Mouse (Mus musculus) monocyte, adult 2 months (primary cell): ENCODE results near the gene Xpnpep3.

Source experiments
- DNase-seq, 2 experiments: peaks; one replicate each; pipeline ENCODE4 v3.0.0; 2022; ENCODE audit warnings: low spot score in 2 of 2, low read depth in 1 of 2

Gene Xpnpep3

DNA sequence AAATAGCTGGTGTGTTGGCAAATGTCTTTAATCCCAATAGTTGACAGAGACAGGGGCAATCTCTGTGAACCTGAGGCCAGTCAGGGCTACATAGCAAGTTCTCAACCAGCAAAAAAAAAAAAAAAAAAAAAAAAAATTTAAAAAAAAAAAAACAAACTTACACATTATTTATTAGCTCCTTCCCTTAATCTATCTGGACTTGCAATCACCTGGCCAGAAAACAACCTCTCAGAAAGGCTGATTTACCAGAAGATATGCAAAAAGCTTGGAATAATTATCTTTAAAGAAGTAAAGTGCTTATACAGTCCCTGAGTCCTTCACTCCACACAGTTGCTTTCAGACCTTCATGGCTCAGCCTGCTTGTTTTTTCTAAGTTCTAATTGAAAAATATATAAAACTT is 1.7 kb upstream of the Xpnpep3 start:
- no peak for DNase-seq

DNA sequence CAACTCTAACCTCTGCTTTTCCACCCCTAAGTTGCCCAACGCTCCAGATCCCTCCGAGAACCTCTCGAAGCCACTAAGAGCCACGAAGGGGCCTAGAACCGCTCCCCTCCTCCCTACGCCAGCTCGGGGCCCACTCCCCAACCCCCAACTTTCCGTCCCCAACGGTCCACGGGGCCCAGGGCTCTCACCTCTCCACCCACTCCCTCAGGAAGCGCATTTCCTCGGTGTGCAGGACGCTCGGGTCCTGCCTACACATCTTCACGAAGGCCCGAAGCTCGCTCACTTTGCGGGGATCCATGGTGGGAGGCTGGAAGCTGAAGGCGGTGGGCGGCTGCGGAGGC is 671 bp upstream of the Xpnpep3 start:
- no peak for DNase-seq

DNA sequence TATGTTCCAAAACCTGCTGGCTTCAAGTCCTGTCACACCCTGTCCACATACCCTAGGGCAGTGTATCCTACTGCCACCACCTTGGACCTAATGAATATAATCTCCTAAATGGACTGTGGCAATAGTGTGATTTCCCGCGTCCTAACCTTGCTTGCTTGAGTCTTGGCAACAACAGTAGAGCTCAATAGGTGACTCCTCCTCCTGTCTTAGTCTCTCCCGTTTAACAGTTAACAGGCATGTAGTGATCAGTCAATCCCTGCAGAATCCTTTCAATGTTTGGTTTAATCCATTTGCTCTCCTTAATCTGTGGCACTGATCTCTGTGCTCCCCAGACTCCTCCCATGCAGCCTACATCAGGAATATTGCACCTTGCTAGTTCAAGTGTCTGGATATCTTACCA is 5.1 kb downstream of the Xpnpep3 start:
- no peak for DNase-seq

DNA sequence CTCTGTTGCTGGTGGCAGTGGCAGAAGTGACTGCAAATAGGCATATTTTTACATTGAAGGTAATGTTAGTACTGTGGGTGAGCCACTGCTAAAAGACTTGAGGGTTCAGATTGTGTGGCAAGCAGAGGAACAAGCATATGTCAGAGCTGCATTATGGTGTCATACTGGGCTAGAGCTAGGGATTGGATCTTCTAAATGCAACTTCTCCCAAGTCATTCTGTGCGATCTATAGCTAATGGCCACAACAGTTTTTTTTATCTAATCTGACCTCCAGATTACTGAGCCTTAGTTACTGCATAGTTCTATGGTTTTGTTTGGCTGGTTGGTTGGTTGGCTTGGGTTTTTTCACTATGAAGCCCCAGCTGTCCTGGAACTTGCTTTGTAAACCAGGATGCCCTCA is 8.3 kb downstream of the Xpnpep3 start, which contains the start of gene Dnajb7:
Dnajb7 (minus strand) TSS at position 101 of the 400 bp plus-strand sequence.
- no peak for DNase-seq

DNA sequence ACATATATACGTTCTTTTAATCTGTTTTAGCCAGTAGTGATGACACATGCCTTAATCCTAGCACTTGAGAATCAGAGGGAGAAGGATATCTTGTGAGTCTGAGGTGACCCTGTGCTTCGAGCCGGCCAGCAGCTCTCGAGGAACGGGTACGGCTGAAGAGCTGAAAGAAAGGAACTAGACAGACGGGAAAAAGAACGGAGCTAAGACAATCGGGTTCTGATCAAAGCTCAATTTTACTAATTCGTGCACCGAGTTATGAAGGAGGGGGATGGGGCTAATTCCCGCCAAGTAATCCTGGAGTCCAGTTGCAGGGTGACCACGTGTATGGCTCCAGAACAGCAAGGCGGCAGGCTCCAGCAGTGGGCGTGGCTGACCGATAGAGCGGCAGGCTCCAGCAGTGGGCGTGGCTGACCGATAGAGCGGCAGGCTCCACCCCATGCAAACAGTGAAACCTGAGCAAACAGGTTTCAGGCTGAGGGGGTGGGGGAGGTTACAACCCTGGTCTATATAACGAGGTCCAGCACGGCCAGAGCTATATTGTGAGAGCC is 16.9 kb downstream of the Xpnpep3 start:
- DNase-seq: peak in 1 of 2 experiments; percentile 15

DNA sequence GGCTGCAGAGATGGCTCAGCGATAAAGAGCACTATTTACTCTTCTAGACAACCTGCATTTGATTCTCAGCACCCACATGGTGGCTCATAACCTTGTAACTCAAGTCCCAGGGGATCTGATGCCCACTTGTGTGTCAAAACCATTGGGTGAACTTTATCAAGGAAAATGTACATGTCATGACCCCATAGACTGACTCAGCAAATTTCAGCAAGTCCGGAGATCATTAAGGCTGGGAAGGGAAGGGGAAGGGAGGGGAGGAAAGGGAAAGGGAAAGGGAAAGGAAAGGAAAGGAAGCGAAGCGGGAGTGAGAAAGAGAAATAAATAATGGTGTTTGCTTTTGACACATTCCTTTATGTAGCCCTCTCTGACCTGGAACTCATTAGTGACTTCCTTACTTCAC is 18.1 kb downstream of the Xpnpep3 start:
- no peak for DNase-seq

DNA sequence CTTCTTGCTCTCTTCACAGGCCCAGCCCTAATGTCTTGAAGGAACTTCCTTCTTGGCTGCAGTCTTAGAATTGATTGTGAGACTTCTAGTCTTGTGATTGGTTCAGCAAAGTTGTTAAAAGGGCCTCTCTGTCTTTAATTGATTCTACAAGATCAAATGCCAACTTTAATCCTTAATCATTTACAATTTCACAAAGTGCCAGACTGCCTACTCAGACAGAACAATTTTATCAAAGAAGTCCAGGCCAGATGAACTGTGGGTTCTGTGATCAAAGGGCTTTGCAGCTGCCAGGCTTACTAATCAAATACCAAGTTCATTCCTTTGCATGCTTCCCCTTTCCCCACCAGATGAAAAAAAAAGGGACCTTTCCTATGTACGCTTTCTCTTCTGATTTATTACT is 21.5 kb downstream of the Xpnpep3 start:
- no peak for DNase-seq

DNA sequence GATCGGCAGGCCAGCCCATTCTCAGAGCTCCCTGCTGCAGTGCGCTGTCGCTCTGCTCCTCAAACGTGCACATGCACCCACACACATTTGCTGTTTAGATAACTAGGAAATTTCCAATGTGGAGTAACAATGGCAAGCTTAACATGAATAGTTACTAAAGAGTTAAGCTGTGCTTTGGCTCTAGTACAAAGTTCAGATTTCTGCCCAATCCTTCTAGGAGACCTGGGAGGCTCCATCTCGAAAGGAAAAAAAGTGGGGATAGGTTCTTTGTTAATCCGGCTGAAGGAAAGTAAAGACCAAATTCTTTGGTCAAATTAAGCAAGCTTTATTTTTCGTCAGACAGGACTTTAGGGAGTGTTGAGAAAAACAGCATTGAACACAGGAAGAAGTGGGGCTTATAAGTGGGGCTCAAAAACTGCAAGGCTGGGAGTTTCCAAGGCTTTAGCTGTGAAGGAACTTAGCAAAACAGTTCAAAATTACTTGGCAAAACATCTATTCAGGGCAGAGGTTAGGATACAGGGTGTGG is 22.3 kb downstream of the Xpnpep3 start:
- DNase-seq: no peak

DNA sequence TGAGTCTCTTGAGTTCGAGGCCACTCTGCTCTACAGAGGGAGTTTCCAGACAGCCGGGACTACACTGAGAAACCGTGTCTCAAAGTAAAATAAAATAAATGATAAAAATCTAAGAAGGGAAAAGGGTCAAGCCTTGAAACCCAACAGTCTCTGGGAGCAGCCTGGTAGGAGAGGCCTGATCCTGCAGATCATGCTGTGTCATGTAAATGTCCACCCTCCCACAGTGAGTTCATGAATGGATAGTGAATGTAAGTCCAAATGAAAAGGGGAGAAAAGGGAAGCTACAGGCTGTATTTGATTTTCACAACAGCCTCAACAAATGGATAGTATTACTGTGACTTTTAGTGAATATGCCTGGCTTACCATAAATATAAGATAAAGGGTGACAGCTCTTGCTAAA is 25.4 kb downstream of the Xpnpep3 start:
- DNase-seq: no peak

DNA sequence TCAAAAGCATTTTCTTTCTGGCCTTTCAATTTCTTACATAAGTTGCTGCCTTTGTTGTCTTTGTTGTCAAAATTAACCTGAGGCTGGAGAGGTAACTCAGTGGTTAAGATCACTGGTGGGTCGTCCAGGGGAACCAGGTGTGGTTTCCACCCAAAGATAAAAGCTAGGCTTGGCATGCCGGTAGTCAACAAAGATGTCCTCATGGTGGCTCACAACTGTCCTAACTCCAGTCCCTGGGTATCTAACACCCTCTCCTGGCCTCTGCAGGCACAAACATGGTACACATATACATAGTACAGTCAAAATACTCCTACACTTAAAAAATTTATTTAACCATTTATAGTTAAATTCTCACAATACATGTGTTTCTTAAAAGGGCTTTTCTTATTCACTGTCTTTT is 28.0 kb downstream of the Xpnpep3 start:
- no peak for DNase-seq

DNA sequence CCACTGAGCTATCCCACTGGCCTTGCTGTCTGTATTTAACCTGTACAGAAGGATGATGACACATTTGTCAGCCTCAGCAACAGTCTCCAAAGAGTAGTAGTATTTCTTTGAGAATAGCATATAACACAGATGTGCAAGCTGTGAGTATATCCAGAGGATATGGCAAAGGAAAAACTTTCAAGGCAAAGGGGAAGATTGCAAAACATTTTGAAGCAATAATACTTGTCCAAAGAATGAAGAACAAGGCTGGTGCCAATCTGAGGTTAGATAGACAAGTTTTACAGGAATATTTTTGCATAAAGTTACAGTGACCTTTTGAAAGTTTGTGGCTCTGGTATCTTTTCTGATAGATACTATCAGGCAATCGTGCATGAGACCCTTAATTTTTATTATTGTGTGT is 31.3 kb downstream of the Xpnpep3 start:
- no peak for DNase-seq

DNA sequence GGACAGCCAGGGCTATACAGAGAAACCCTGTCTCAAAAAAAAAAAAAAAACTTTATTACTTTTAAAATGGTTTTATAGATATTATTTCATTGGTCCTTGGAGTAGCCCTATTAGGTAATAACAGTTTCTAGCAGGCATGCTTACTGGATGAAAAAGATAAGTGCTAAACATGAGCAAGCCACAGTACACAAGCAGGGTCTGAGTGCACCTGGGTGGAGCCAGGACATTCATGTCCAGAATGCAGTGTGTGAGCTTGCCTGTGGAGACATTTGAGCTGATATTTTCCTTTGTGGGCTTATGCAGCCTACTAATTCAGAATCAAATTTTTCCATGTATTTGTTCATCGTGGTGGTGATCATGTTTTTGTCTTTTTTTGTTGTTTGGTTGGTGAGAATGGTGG is 38.4 kb downstream of the Xpnpep3 start:
- DNase-seq: no peak

DNA sequence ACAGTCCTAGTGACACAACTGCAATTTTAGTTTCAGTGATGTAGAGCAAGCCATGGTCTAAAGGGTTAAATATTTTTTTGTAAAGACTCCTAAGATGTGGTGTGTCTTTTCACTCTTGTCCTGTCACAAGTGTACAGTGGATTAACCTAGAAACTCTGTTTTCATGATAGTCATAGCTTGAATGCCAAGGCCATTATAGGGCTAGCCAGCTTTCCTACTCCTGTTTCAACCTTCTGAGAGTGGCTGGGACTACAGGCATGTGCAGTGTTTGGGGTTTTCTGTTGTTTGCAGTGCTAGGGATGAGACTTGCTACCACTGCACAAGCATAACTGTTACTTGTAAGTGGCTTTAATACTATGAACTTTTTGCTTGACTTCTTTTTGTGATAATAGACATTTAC is 39.3 kb downstream of the Xpnpep3 start:
- DNase-seq: no peak

DNA sequence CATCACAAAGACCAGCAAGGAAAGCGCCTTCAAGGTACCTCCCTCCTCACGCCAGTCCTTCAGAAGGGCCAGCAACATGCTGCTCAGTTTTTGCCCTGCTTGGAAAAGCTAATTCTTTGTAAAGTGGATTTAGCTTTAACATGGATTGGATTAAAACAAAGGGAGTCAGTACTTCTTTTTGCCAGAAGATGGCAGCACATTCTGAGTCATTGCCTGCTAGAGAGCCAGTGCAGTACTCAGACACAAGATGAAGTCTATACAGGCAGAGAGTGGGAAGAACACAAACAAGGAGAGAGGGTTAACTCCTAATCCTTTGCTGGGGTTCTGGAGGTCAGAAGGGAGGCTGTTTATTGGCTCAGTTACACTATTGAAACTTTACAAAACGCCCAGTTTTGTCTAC is 48.5 kb downstream of the Xpnpep3 start:
- DNase-seq: peak; percentile 10 to 36

DNA sequence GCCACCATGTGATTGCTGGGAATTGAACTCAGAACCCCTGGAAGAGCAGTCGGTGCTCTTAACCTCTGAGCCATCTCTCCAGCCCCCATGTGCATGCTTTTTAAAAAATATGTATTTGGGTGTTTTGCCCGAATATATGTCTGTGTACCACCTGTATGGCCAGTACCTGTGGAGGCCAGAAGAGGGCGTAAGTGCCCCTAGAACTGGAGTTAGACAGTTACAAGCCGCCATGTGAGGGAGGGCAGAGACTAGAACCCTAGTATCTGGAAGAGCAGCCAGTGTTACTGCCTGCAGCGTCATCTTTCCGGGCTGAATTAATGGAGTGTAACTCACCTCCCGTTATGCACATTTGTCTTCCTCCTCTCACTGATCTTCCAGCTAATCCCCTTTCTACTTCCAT is 61.6 kb downstream of the Xpnpep3 start:
- no peak for DNase-seq

DNA sequence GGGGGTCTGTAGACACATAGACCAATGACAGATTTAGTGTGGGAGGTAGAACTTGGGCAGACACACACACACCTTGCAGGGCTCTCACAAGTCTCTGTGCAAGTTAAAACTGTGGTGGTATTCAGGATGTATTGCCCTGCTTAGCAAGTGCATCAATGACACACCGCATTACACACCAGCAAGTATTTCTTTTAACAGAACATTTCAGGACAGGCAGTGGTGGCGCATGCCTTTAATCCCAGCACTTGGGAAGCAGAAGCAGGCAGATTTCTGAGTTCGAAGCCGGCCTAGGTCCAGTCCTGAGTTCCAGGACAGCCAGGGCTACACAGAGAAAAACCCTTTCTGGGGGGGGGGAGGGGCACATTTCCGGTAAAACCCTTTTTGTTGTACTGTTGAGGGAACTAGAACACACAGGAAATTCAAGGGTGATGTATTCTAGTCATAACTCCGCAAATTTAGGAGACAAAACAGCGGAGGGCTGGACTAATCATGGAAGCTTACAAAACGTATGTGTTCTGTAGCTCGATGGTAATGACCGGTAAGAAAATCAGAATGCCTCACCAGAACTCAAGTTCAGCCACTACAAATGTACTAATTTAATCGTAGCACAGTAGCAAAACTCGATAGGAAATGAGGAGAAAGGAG is 65.2 kb downstream of the Xpnpep3 start:
- no peak for DNase-seq

DNA sequence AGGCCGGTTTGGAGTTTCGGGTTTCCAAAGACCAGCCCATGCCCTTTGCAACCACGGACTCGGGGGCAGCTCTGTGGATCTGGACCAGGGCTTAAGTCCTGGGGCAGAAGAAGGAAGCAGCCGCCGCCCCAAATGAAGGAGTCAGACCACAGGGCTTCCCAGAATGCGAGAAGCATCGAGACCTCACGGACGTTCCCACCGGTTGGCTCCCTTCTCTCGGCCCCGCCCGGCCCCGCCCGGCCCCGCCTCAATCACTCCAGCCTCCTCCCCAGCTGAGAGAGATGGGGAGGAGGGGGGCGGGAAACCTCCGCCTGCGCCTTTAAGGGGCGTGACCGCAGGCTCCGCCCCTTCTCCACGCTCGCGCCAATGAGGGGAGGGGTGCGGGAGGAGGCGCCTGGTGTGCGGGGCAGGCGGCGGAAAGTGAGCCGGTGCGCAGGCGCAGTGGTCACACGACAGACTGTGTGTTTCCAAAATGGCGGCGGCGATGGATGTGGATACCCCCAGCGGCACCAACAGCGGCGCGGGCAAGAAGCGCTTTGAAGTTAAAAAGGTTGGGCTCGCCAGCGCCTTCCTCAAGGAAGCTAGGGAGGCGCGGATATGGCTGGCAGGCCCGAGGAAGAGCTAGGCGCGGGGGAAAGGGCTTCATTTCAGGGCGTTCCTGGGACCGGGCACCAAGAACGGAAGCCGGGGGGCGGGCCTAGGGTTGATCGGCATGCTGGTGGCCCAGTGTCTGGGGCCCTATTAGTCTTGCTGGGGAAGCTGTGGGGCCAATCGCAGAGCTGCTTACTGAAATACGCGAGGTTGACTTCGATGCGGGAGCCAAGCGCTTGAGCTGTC is 66.2 kb downstream of the Xpnpep3 start, which contains the start of gene Rbx1:
Rbx1 (plus strand) TSS at position 396 of the 837 bp plus-strand sequence.
- DNase-seq: peak; percentile 99

DNA sequence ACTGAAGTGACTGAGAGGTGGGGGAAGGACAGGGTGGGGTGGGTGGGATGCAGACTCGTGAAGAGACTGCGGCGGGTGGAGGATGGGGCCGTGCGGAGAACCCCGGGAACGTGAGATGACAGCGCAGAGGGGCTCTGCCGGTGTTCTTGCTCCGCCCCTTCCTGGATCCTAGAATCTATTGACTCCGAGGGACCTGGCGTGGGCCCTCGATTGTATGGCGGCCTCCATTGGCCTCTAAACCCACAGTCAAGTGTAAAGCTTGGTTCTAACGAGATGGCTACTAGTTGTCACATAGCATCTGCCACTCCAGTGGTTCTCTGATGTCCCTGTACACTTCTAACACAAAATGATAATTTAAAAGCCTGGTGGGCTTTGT is 66.8 kb downstream of the Xpnpep3 start:
- no peak for DNase-seq

DNA sequence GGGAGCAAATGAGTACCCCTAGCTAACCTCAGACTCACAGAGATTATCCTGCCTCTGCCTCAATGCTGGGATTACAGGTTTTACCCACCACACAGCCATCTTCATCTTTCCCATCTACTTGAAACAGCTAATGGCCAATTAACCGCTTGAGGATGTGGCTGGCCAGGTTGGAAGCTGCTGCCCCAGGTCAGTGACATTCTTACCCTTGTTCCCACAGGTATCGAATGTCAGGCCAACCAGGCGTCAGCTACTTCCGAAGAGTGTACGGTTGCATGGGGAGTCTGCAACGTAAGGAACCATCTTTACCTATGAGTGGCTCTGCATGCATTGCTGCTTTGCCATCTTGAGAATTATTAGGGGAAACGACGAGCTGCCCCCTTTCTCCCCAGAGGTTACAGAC is 70.8 kb downstream of the Xpnpep3 start:
- DNase-seq: no peak

DNA sequence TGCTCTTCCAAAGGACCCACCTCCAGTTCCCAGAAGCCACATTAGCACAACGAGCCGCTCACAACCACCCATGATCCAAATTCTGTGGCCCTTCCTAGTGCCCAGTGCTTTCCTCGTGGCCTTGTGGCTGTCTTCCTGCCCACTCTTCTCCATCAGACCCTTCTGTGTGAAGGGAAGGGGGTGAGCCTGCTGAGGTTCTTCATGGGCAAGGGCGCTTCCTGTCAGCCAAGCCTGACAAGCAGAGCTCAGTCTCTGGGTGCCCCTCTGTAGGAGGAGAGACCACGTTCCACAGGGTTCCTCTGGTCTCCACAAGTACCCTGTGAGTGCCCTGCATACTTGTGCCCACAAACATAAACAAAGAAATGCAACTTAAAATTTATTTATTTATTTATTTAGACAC is 72.3 kb downstream of the Xpnpep3 start:
- no peak for DNase-seq

DNA sequence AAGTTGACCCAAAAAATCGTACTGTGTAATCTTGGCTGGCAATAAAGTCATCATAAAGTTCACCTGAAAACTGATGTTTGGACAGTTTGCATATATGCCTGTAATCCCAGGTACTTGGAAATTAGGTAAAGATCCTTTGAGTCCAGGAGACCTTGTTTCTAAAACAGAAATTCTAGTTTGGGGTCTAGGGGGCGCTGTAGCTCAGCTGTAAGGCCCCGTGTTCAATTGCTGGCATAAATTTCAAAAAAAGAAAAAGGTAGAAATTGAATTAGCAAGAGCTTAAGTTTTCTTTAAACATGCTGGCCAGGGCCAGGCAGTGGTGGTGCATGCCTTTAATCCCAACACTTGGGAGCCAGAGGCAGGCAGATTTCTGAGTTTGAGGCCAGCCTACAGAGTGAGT is 75.7 kb downstream of the Xpnpep3 start:
- no peak for DNase-seq

DNA sequence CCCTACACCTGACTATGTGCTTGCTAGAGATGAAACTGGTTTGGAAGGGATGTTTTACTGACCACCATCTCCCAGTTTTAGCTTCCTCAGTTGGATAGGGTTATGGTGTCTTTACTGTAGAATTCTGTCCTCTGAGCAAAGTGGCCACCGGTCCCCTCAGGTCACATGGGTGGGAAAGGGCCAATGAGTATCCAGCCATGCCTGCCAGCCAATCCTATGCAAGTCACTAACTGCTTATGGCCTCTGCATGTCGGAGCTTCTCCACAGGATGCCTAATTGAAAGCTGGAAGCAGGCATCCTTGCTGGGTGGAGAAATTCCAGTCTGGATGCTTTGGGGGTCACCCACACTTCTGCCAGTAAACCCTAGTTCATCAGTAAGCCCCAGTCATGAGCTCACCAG is 76.7 kb downstream of the Xpnpep3 start:
- DNase-seq: no peak
